Mouse (Mus musculus): Measurements from ENCODE around the gene Tacc2. TPM values are rescaled to one million over a fixed set of nuclear protein-coding genes. Genes with fewer than 3 reads are reported as not detected.

Gene Tacc2
- polyA plus RNA-seq, 1 experiment from 2014 or later: 19.8 TPM

- no peak for TF ChIP-seq EP300 (IDR thresholded peaks at IDR 0.05)
- TF ChIP-seq CTCF (IDR thresholded peaks at IDR 0.05): no peak
- Histone ChIP-seq H3K4me1 (ENCODE audit: insufficient read depth, low read depth, low read length) (no peaks in the 10 kb centered on the region), H3K9me3 (ENCODE audit: low read length) (no peaks in the 10 kb centered on the region), H3K36me3 (ENCODE audit: insufficient read depth, low read length) (no peaks in the 10 kb centered on the region), H3K9ac (replicated peaks; ENCODE audit: low read depth) (no peak overlapping the region), H3K27ac (ENCODE audit: low read length) (no peak overlapping the region), H3K4me3 (ENCODE audit: low read depth, low read length) (no peak overlapping the region), H3K27me3 (replicated peaks; ENCODE audit: insufficient read depth, low read length) (no peaks in the 10 kb centered on the region), H3K4me2 (replicated peaks; ENCODE audit: low read depth, low read length) (no peak overlapping the region)
- 55% methylated on average over 9 of the region's 9 CpGs for WGBS
- DNase-seq (ENCODE audit: low spot score) (no peak), ATAC-seq (no peak)
These were observed 143.6 kb downstream of the Tacc2 start for GRCm38 (mm10) chr7:130720646-130721335.

DNA sequence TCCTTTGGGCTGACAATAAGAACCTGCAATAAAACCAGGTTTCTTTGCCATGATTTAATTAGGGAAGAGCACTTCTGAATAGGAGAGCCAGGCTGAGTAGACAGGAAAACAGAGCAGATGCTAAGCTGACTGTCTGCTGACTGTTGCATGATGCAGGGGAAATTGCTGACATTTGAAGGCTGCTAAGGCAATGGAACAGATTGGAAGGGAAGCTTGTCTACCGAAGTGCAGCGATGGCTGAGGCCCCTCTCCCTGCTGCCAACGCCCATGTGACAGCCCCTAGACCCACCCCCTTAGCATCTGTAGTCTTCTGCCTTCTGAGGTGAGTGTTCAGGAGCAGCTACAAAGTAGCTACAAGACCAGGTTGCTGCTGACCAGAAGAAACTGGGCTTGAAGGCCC lies 148.9 kb downstream of the Tacc2 start:
- ATAC-seq (no peak), DNase-seq (ENCODE audit: low spot score) (no peak)
- H3K27ac ChIP-seq (ENCODE audit: low read length): no peak overlapping the region
- H3K27me3 ChIP-seq (replicated peaks; ENCODE audit: insufficient read depth, low read length): no peaks in the 10 kb centered on the region
- WGBS: 43% methylated on average over 3 of the region's 3 CpGs
- TF ChIP-seq EP300 (IDR thresholded peaks at IDR 0.05): no peak
- TF ChIP-seq CTCF (IDR thresholded peaks at IDR 0.05): no peak
- H3K9me3 ChIP-seq (ENCODE audit: low read length): no peaks in the 10 kb centered on the region
- H3K36me3 ChIP-seq (ENCODE audit: insufficient read depth, low read length): no peaks in the 10 kb centered on the region
- no peak overlapping the region for H3K9ac ChIP-seq (replicated peaks; ENCODE audit: low read depth)
- no peaks in the 10 kb centered on the region; the same call in 1 of the 2 replicates for H3K4me1 ChIP-seq (ENCODE audit: insufficient read depth, low read depth, low read length)
- H3K4me2 ChIP-seq (replicated peaks; ENCODE audit: low read depth, low read length): no peak overlapping the region
- no peak overlapping the region for H3K4me3 ChIP-seq (ENCODE audit: low read depth, low read length)

GRCm38 (mm10) chr7:130726724-130727422 lies 149.6 kb downstream of the Tacc2 start:
- Histone ChIP-seq H3K36me3 (ENCODE audit: insufficient read depth, low read length) (no peaks in the 10 kb centered on the region), H3K9ac (replicated peaks; ENCODE audit: low read depth) (no peak overlapping the region), H3K9me3 (ENCODE audit: low read length) (no peaks in the 10 kb centered on the region), H3K4me2 (replicated peaks; ENCODE audit: low read depth, low read length) (no peak overlapping the region), H3K27ac (ENCODE audit: low read length) (no peak overlapping the region), H3K4me3 (ENCODE audit: low read depth, low read length) (no peak overlapping the region), H3K27me3 (replicated peaks; ENCODE audit: insufficient read depth, low read length) (no peaks in the 10 kb centered on the region), H3K4me1 (ENCODE audit: insufficient read depth, low read depth, low read length) (no peaks in the 10 kb centered on the region; the same call in 1 of the 2 replicates)
- TF ChIP-seq EP300 (IDR thresholded peaks at IDR 0.05) (no peak), CTCF (IDR thresholded peaks at IDR 0.05) (no peak)
- WGBS: 41% methylated on average over 8 of the region's 8 CpGs
- peak; percentile 18 for DNase-seq (ENCODE audit: low spot score)
- ATAC-seq: peak; percentile 37; the same call in 1 of the 2 replicates

DNA sequence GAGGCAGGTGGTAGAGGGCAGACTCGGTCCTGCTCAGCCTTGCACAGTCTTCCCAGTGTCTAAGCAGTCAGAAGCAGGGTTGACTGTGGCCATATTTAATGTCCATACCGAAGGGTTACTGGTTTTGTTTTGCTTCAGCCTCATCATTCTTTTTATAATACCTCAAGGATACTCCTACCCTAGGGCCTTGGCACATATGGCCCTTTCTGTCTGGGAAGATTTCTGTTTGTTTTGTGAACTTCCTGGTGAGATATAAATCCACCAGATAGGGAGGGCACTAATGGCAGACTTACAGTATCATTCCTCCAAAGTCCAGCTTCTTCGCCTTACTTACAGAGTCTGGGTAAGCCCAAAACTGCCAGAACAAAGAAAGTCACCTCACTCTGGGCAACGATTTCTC lies 150.3 kb downstream of the Tacc2 start:
- no peaks in the 10 kb centered on the region for H3K9me3 ChIP-seq (ENCODE audit: low read length)
- H3K27me3 ChIP-seq (replicated peaks; ENCODE audit: insufficient read depth, low read length): no peaks in the 10 kb centered on the region
- 81% methylated on average over 4 of the region's 4 CpGs for WGBS
- ATAC-seq: no peak; the same call in 1 of the 2 replicates
- no peak overlapping the region for H3K4me2 ChIP-seq (replicated peaks; ENCODE audit: low read depth, low read length)
- no peaks in the 10 kb centered on the region for H3K36me3 ChIP-seq (ENCODE audit: insufficient read depth, low read length)
- no peak overlapping the region for H3K27ac ChIP-seq (ENCODE audit: low read length)
- no peak overlapping the region for H3K9ac ChIP-seq (replicated peaks; ENCODE audit: low read depth)
- H3K4me1 ChIP-seq (ENCODE audit: insufficient read depth, low read depth, low read length): no peaks in the 10 kb centered on the region; the same call in 1 of the 2 replicates
- H3K4me3 ChIP-seq (ENCODE audit: low read depth, low read length): no peak overlapping the region
- DNase-seq (ENCODE audit: low spot score): no peak
- TF ChIP-seq CTCF (IDR thresholded peaks at IDR 0.05) (no peak), EP300 (IDR thresholded peaks at IDR 0.05) (no peak)

GRCm38 (mm10) chr7:130731792-130732191 lies 154.6 kb downstream of the Tacc2 start:
- no peak overlapping the region for H3K4me2 ChIP-seq (replicated peaks; ENCODE audit: low read depth, low read length)
- no peaks in the 10 kb centered on the region for H3K27me3 ChIP-seq (replicated peaks; ENCODE audit: insufficient read depth, low read length)
- no peak overlapping the region for H3K4me3 ChIP-seq (ENCODE audit: low read depth, low read length)
- ATAC-seq (no peak), DNase-seq (ENCODE audit: low spot score) (no peak)
- no peak overlapping the region for H3K27ac ChIP-seq (ENCODE audit: low read length)
- WGBS: 64% methylated on average over 7 of the region's 7 CpGs
- no peaks in the 10 kb centered on the region; the same call in 1 of the 2 replicates for H3K4me1 ChIP-seq (ENCODE audit: insufficient read depth, low read depth, low read length)
- no peaks in the 10 kb centered on the region for H3K9me3 ChIP-seq (ENCODE audit: low read length)
- H3K36me3 ChIP-seq (ENCODE audit: insufficient read depth, low read length): no peaks in the 10 kb centered on the region
- no peak overlapping the region for H3K9ac ChIP-seq (replicated peaks; ENCODE audit: low read depth)
- TF ChIP-seq EP300 (IDR thresholded peaks at IDR 0.05) (no peak), CTCF (IDR thresholded peaks at IDR 0.05) (no peak)

DNA sequence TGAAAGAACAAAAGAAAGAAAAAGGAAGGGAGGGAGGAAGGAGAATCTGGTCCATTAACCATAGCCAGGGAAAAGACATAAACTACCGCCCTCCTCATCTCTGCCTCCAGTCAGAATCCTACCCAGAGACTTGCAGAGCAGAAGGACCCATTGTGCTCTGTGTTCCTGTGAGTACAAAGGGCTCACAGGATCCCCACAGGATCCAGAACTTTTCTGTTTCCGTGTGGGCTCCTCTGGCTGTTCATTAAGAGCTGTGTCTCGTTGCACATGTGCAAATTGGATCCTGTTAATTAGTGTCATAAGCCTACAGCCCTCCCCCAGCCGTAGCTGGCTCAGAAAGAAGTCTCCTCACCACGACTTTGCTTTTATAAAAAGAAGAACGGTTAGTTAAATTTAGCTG lies 155.7 kb downstream of the Tacc2 start:
- 77% methylated on average over 6 of the region's 6 CpGs for WGBS

More for the DNA sequence above, 155.7 kb downstream of the Tacc2 start:
- H3K9ac ChIP-seq (replicated peaks; ENCODE audit: low read depth): no peak overlapping the region
- TF ChIP-seq EP300 (IDR thresholded peaks at IDR 0.05) (no peak), CTCF (IDR thresholded peaks at IDR 0.05) (no peak)
- ATAC-seq (no peak), DNase-seq (ENCODE audit: low spot score) (no peak)
- no peaks in the 10 kb centered on the region for H3K36me3 ChIP-seq (ENCODE audit: insufficient read depth, low read length)
- H3K4me2 ChIP-seq (replicated peaks; ENCODE audit: low read depth, low read length): no peak overlapping the region
- H3K27ac ChIP-seq (ENCODE audit: low read length): no peak overlapping the region
- no peaks in the 10 kb centered on the region for H3K4me1 ChIP-seq (ENCODE audit: insufficient read depth, low read depth, low read length)
- H3K9me3 ChIP-seq (ENCODE audit: low read length): no peaks in the 10 kb centered on the region
- H3K27me3 ChIP-seq (replicated peaks; ENCODE audit: insufficient read depth, low read length): no peaks in the 10 kb centered on the region
- no peak overlapping the region for H3K4me3 ChIP-seq (ENCODE audit: low read depth, low read length)
